Mouse (Mus musculus) CD4-positive naive resting alpha-beta T cell, adult 57 days (primary cell): ENCODE measurements around the gene Tpst2. TPM values are rescaled to one million over a fixed set of nuclear protein-coding genes. Genes with fewer than 3 reads are reported as not detected.

Source experiments
- total RNA-seq: library from RNA; stranded (reverse); gene quantifications from one replicate; pipeline ENCODE4 v1.2.4, GENCODE M21; 2023

Tpst2 gene
- total RNA-seq: 117 TPM

GRCm38 (mm10) chr5:112276267-112276873 lies at the start of gene Tpst2:
Gene Tpst2, plus strand, starts transcription at chr5:112276691.

GRCm38 (mm10) chr5:112252400-112252799 lies 24.1 kb upstream of the Tpst2 start, which contains the start of gene Cryba4:
Gene Cryba4, minus strand, starts transcription at chr5:112252518.

DNA sequence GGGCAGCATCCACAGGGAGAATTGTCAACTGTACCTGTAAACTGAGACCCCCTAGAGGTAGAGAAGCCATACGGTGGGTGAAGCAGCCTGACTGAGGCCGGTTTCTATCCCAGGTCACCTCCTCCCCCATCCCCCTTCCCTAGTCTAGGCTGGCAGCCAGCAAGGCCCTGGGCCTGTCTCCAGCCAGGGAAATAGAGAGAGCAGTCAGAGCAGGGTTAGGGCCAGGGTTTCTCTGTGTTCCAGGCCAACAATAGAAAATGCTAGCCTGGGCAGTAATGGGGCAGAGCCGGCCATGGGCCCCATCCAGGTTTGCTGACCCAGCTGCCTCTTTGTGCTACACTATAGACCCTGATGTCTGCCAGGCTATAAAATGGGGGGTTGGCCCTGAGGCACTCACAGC lies 21.1 kb upstream of the Tpst2 start, which contains the start of gene Crybb1:
Crybb1 (plus strand) TSS at position 390 of the 400 bp plus-strand sequence.

GRCm38 (mm10) chr5:112325546-112326445 lies 49.3 kb downstream of the Tpst2 start, which contains the start of gene Tfip11:
Gene Tfip11, plus strand, starts transcription at chr5:112326358.

DNA sequence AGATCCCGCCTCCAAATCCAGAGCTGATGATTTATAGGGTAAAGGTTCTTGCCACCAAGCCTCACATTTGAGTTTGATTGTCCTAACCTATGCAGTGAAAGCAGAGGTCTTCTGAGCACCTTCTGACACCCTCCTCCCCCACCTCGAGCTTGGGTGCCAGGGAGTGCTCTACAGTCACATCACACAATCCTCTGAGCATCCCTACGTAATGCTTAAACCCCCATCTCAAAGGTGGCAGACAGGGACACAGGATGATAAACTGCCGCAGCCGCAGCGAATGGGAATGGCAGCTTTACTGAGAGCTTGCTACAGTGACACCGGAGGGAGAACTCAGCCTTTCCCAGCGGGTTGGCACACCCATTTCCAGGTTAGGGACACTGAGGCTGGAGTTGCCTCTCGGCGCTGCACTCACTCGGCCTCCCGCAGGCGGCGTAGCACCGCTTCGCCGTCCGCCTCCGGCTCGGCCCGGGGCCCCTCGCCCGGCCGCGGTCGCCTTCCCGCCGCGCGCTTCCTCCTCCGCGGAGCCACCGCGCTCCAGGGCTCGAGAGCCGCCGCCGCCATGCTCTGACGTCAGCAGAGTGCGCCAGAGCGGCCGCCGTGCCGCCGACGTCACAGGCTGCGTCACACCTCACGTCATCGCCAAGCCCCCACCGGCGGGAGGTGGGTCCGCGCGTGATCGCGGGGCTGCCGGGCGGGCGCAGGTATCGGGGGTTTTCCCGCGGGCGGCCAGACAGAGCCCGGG lies 66.1 kb downstream of the Tpst2 start, which contains the start of the genes Srrd and Hps4:
Srrd (minus strand) TSS at position 578 of the 742 bp plus-strand sequence.
Hps4 (plus strand) TSS at position 621 of the 742 bp plus-strand sequence.

GRCm38 (mm10) chr5:112355910-112356309 lies 79.4 kb downstream of the Tpst2 start, which contains the start of gene Gm6583:
Gene Gm6583, minus strand, starts transcription at chr5:112356033.

Other genes starting within 250 kb of the Tpst2 start
- gene Cryba4, start 24.2 kb upstream of the Tpst2 start, total RNA-seq: not detected
- not detected for gene Crybb1, start 20.9 kb upstream of the Tpst2 start, total RNA-seq
- gene Tfip11, start 49.7 kb downstream of the Tpst2 start, total RNA-seq: 67.1 TPM
- gene Srrd, start 66.3 kb downstream of the Tpst2 start, total RNA-seq: 31.4 TPM
- 20.0 TPM for gene Hps4, start 66.4 kb downstream of the Tpst2 start, total RNA-seq
- not detected for gene Gm6583, start 79.3 kb downstream of the Tpst2 start, total RNA-seq
- not detected for gene Asphd2, start 118.2 kb downstream of the Tpst2 start, total RNA-seq
- gene Gm6588, start 172.7 kb downstream of the Tpst2 start, total RNA-seq: not detected